Mouse (Mus musculus): ENCODE results near the gene Gm17349. TPM values are rescaled to one million over a fixed set of nuclear protein-coding genes. Genes with fewer than 3 reads are reported as not detected.
"Not testable (repeated sequence)": the region's sequence is repeated elsewhere in the genome, so short reads cannot be mapped to it uniquely, and the experiment has no call there.

The Gm17349 gene
- 1 to 10 TPM; 5.3 to 5.5 TPM for total RNA-seq (2021)
- long read RNA-seq, experiment 1, partial matches to known transcripts, result 0 of 3 reads
- long read RNA-seq, experiment 1, other reads (novel, unspliced or antisense), result 3 of 3 reads
- long read RNA-seq, experiment 2, partial matches to known transcripts, result 0 of 5 reads
- long read RNA-seq, experiment 2, other reads (novel, unspliced or antisense), result 5 of 5 reads

DNA sequence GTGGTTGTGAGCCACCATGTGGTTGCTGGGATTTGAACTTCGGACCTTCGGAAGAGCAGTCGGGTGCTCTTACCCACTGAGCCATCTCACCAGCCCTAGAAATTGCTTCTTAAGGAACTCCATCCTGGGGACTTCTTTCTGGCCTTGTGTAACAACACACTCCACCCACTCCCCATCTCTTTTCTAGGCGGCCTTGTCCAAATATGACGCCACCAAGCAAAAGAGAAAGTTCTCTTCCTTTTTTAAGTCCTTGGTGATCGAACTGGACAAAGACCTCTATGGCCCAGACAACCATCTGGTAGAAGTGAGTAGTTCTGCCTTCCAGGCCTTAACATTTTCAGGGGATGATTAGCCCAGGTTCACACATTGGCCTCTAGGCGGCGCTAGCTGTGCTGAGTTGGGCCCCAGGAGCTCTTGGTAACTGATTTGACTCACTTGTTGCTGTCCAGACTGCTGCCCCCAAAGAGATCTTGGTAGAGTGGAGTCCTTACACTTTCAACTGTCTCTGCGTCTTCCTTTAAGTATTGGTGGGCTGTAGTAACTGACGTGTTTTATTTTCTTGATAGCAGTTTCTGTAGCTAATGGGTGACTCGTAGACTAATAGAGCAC is at the start of gene Gm17349:
TSS of gene Gm17349 (minus strand) at position 51 of the 609 bp plus-strand sequence.
- DNase-seq (ENCODE audit: low spot score in 2 of 2), result peak; percentile 62 to 73

DNA sequence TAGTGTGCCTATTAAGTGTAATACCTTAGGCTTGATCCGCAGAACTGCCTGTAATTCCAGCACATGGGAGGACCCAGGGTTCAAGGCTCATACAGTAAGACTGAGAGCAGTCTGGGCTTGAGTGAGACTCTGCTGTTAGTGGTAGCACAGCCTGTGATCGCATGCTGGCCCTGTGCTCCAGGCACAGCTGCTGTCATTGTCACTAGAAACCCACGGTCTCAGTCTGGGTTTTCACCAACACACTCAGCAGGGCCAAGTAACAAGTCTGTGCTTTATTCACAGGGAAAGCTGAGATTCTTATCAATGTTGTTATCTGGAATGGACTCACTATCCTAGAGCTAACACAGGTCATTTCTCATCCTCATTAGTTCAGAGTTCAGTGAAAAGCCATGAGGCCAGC is 48.9 kb upstream of the Gm17349 start:
- peak; percentile 11 to 59 for DNase-seq (ENCODE audit: low spot score in 2 of 2)

DNA sequence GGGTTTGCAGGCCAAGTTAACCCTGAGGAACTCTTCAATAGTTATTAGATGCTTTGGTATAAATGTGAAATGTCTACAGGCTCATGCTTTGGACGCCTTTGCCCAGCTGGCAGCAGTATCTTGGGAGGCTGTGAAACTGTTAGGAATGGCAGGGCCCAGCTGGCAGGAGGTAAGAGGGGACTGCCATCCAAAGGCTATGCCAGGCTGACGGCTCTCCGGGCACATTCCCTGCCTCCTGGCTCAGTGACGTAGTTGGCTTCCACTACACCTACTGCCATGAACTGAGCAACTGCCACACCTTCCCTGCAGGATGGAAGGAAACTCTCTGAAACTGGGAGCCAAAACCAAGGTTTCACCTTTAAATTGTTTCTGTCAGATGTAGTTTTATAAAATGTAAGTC is 34.9 kb upstream of the Gm17349 start:
- DNase-seq (ENCODE audit: low spot score in 2 of 2), result no peak

DNA sequence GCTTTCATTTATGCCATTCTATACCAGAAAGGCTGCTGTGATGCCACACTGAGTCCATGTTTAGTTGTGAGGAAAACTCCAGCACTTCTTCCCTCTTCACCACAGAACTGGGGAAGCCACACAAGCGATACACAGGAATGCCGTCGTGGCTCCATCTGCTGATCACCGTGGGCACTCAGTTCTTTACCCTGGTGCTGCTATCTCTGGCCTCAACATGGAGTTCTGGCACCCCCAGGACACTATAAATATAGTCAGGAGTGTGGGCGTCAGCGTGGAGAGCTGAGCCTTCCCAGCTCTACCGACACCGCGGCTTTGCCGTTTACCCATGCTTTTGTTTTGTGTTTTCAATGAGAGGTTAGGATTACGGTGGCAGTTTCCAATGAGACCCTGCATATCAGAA is 31.4 kb upstream of the Gm17349 start:
- DNase-seq (ENCODE audit: low spot score in 2 of 2), result no peak

DNA sequence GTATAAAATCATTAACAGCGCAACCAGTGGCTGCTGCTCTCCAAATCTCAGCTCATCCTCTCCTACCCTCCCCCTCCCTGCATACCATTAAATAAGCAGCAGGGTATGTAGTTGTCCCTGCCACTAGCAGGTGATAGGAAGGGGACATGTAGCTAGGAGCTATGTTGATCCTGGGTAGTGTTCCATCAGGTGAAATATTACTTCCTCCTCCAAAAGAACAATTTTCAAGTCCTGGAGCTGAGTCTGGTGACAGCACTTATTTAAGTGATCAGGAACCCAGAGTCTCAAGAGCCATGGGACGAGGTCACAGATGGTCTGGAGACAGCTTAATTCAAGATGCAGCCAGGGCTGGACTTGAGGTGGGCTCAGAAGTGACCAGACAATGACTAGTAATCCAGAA is 30.3 kb upstream of the Gm17349 start:
- peak; percentile 100 for DNase-seq (ENCODE audit: low spot score in 2 of 2)

DNA sequence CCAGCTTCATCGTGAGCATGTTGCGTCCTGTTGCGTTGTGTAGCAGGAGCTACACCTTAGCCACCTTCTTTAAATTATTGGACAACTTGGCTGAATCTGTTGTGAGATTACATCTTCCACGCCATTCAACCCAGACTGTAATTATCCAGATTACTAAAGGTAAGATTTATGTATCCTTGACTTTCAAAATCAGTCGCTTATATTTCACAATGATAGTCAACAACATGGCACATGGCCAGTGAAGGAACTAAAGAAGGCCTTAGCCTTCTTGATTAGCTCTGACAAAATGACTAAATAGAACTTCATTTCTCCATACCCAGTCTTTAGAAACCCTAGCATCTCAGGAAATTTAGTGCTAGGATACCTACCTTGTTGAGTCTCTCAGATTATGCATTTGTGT is 27.9 kb upstream of the Gm17349 start:
- DNase-seq (ENCODE audit: low spot score in 2 of 2), result no peak

DNA sequence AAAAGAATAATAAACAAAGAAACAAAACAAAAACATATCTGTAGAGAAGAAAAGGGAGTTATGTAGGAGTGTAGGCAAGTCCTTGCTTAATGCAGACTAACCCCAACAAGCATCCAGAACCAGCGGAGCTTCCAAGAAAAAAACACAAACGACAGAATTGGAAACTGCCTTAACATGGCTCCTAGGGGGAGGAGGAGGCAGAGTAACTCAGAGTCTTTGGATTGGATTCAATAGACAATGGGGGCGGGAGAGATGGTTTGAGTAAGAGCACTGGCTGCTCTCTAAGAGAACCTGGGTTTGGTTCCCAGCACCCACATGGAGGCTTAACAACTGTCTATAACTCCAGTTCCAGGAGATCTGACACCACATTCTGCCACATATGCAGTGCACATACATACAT is 26.4 kb upstream of the Gm17349 start:
- no peak for DNase-seq (ENCODE audit: low spot score in 2 of 2)

DNA sequence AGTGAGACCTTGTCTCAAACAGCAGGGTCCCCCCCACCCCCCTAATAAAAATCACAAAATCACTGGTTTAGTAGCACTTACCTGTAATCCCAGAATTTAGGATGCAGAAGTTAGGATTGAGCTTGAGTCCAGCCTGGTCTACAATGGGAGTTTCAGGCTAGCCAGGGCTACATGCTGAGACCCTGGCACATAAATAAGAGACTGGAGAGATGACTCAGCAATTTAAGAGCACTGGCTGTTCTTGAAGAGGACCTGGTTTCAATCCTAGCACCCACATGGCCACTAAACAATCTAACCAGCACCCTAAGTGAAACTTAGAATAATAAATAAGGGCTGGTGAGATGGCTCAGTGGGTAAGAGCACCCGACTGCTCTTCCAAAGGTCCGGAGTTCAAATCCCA is 25.9 kb upstream of the Gm17349 start:
- DNase-seq (ENCODE audit: low spot score in 2 of 2), result no peak

DNA sequence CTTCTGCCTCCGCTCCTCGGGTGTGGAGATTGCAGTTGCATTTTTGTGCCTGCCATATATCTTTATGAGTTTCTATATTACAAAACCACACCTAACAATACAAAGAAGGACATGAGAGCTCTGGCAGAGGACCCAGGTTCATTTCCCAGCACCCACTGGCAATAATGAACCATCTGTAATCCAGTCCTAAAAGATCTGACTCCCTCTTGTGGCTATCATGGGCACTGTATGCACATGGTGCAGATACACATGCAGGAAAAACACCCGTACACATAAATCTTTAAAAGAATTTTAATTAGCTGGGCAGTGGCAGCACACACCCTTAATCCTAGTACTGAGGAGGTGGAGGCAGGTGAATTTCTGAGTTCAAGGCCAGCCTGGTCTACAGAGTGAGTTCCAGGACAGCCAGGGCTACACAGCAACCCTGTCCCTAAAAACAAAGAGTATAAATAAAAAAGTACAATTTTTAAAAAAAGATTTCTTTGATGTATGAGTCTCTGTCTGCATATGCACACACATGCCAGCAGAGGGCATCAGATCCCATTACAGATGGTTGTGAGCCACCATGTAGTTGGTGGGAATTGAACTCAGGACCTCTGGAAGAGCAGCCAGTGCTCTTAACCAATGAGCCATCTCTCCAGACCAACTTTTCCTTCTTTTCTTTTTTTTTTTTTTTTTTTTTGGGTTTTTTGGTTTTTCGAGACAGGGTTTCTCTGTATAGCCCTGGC is 23.9 kb upstream of the Gm17349 start:
- DNase-seq (ENCODE audit: low spot score in 2 of 2), result no peak

DNA sequence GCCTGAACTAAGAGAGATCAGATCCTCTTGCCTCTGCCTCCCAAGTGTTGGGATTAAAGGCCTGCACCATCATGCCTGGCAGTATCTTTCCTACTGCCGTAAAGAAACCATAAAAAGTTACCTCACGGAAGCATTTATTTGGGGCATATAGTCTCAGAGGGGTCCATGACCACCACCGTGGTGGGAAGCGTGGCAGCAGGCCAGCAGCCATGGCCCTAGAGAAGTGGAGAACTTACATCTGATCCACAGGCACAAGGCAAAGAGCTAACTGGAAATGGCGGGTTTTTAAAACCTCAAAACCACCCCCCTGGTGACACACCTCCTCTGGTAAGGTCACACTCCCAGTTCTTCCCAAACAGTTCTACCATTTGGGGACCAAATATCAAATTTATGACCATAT is 22.9 kb upstream of the Gm17349 start:
- no peak for DNase-seq (ENCODE audit: low spot score in 2 of 2)

DNA sequence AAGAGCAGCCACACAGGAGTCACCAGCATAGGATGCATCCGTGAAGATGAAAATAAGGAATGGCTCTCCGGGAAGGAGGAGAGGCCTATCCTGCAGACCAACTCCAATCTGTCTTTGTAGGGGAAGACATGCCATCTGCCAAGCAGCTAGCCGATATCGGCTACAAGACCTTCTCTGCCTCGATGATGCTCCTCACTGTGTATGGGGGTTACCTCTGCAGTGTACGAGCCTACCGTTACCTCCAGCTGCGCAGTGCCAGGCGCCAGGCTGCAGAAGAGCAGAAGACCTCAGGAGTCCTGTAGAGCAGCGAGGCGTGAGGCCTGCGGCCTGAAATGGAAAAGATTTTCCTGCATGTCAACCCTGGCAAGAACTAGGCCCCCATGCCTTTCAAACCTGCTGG is 22.2 kb upstream of the Gm17349 start:
- no peak for DNase-seq (ENCODE audit: low spot score in 2 of 2)

DNA sequence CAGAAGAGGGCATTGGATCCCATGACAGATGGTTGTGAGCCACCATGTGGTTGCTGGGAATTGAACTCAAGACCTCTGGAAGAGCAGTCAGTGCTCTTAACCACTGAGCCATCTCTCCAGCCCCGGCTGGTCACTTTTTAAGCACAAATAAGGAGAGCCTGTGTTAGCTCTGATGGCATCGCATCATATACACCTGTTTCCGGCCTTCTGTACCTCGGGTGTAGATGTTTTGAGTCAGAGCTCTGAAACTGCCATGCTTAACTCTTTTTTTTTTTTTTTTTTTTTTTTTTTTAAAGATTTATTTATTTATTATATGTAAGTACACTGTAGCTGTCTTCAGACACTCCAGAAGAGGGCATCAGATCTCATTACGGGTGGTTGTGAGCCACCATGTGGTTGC is 21.7 kb upstream of the Gm17349 start:
- not testable (repeated sequence) for DNase-seq (ENCODE audit: low spot score in 2 of 2)

DNA sequence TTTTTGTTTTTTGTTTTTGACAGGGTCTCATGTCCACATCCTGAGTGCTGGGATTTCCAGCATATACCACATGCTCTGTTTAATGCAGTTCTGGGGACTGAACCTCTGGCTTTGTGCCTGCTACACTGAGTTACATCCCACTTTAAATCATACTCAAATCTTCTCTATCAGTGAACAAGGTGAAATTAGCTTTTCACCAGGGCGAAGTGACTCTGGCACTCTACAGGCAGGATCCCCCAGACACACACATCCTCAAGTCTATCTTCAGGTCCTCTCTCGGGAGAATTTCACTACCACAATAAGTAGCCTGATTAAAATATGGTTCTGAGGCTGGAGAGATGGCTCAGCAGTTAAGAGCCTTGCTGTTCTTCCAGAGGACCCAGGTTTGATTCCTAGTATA is 21.3 kb upstream of the Gm17349 start:
- DNase-seq (ENCODE audit: low spot score in 2 of 2), result no peak

DNA sequence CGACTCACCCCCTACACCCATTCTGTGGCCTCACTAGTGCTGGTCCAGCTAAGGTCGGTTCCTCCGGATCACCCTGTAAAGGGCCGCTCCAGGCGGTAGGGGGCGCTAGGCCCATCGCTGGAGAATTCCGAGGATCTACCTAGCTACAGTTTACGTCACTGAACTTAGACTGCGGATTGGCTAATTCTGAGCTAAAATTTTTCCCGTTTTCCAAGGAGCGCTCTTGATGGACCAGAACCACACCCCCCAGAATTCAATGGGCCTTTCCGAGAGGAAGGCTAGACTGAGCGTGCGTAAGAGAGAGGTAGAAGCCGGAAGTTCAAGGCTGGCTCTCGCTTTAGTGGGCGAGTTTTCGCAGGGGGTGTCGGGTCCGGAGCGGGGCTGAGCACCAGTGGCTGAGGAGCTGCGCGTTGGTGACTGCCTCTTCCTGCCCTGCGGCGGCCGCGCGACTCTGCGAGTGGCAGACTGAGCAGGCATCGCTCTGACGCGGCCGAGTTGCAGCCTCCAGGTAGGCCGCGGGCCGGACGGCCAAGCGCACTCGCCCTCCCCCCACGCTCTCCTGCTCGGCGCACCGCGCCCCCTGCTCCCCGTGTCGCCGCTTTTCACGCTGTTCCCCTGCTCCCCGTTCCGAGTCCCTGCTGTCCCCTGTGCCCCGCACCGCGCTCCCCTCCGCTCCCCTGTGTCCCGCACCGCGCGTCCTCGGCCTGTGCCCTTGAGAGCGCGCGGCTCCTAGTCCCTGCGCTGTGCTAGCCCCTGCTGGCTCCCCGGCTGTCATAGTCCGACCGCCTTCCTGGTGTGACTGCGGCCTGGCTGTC is 20.3 kb upstream of the Gm17349 start, which contains the start of gene Cox14:
TSS of gene Cox14 (plus strand) at position 278 of the 815 bp plus-strand sequence.
- DNase-seq (ENCODE audit: low spot score in 2 of 2), result peak; percentile 96 to 99

DNA sequence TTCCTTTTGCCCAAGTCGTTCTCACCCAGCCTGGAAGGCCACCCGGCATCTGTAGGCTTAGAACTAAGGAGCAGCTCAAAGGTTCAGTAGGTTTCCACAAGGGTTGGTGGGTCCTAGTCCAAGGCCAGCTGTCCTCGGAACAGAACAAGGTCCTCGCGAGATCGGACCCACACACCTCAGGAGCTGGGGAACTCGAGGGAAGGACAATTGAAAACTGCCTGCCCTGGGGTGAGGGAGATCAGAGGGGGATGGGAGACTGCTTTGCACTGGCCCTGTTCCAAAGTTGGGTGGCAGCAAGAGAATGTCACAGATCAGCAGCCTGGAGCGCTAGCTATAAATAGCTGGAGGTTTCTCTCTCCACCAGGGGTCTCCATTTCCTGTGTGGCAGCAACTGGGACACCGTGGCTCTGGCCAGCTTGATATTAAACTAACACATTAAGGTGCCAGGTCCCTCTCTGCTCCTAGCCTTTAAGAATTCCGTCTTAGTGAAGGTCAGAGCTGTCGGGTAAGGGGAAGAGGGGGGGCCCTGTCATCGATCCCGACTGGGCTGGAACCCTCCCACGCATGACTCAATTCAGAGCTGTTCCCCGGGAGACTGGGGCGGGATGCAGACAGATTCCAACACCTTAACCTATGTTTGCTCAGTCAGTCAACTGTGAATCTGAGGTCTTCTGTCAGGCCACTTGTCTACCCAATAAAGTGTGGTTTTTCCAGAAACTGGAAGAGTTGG is 19.2 kb upstream of the Gm17349 start:
- peak; percentile 80 to 86 for DNase-seq (ENCODE audit: low spot score in 2 of 2)

DNA sequence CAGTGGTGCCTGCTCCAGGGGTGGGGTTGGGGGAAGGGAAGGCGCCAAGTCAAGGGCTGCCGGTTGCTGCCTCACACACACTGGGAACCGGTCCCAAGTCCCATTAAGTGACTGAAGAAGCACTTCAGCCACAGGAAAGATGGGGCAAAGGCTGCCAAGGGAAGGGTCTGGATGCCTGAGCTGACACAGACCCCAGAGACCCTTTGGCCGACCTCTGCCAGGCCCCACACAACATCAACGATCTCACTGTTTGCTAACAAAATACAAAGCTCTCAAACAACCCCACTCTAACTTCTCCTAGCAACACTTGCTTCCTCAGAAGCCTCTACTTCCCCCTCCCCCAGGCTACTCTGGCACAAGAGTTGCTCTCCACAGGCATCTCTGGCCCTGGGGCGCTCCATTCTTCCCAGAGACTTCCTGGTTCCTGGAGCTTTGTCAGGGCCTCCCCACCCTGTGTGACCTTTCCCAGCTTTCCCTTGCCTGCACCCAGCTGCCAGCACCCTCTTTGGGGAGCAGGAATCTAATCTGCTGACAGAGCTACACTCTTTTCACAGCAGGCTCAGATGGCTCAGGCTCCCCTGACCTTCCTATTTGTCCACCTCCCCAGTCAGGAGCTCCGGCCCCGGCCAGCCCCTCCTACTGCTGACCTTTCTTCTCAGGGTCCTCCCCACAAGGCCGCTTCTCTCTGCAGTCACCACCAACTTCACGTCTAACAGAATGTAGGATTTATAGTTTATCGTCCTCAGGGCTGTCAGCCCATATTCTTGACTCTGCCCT is 18.4 kb upstream of the Gm17349 start:
- peak; percentile 68 to 72 for DNase-seq (ENCODE audit: low spot score in 2 of 2)

DNA sequence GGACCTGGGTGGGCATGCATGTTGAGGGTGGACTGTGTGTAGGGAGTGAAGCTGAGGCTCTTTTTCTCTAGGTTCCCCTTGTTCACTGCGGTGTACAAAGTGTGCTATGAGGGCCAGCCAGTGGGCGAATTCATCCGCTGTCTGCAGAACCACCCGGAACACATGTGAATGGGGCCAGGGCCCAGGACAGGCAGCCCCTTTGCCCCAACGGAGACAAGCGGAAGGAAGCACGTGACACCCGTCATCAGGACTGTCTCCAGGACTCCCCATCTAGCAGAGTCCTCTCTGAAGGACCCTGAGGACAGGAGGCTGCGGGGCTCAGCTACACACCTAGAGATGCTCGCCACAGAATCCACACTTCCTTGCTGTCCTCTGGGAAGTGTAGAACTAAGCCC is 17.8 kb upstream of the Gm17349 start:
- no peak for DNase-seq (ENCODE audit: low spot score in 2 of 2)

DNA sequence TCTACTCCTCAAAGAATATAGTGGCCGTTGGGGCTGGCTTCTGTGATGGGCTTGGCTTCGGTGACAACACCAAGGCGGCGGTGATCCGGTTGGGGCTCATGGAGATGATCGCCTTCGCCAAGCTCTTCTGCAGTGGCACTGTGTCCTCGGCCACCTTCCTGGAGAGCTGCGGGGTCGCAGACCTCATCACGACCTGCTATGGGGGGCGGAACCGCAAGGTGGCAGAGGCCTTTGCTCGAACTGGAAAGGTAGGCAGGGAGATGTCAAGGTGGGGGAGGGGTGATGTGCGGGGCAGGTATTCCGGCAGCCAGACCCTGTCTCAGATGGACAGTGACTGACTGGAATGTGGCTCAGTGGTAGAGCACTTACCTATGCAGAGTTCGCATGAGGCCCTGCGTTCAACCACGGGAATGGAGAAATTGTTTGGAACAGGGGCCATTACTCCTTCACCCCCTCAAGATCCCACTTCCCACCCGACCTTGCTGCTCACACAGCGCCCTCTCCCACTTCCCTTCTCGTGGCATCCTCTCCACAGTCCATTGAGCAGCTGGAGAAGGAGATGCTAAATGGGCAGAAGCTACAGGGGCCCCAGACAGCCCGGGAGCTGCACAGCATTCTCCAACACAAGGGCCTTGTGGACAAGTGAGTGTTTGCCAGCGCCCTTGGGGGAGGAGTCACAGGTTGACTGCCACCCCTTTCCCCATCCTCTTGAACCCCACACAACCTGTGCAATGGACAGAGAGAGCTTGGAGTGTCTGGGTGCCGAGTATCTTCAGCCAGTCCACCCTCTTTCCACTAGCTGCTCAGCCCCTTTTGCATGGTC is 16.8 kb upstream of the Gm17349 start:
- no peak for DNase-seq (ENCODE audit: low spot score in 2 of 2)

DNA sequence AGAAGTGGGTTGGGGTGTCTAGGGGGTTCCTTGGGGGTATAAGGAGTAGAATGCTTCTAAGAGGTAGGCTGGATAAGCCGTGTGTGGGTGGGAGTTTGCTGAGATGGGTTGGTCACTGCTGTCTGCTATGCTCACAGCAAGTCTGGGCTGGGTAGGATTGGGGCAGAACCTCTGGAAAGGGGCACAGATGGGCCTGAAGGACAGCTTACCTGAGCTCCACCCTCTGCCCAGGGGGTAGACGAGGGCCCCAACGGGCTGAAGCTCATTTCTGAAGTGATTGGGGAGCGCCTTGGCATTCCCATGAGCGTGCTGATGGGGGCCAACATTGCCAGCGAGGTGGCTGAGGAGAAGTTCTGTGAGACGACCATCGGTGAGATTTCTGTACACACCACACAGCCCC is 14.6 kb upstream of the Gm17349 start:
- no peak for DNase-seq (ENCODE audit: low spot score in 2 of 2)
